Mouse (Mus musculus): ENCODE results near the gene Chd9. TPM values are rescaled to one million over a fixed set of nuclear protein-coding genes. Genes with fewer than 3 reads are reported as not detected.
A peak's percentile ranks its signal among the peaks of the same experiment; 100 is the strongest.

Chd9 gene
- polyA plus RNA-seq, 1 experiment from 2014 or later, result 117 TPM

DNA sequence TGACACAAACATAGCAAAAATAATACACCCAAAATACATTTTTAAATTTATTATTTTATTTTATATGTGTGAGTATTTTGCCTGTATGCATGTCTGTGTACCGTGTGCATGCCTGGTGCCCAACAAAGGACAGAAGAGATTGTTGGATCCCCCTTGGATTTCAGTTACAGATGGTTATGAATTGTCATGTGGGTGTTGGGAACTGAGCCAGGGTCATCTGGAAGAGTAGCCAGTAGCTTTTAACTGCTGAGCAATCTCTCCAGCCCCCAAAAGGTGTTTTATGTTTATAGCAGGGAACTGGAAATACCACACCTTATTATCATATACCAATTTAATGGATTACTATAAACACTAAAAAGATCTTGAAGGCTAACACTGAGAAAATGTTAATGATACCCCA, 106.6 kb downstream of the Chd9 start:
- no peak for ATAC-seq (replicated peaks; ENCODE audit: low FRiP score, low read depth)
- Histone ChIP-seq H3K9ac (ENCODE audit: low read depth, low read length) (no peak overlapping the region), H3K4me1 (replicated peaks; ENCODE audit: insufficient read depth, low read length) (no peaks in the 10 kb centered on the region), H3K9me3 (replicated peaks; ENCODE audit: low read length) (no peaks in the 10 kb centered on the region), H3K27me3 (ENCODE audit: insufficient read depth, low read length) (no peaks in the 10 kb centered on the region), H3K36me3 (ENCODE audit: insufficient read depth, low read length) (no peaks in the 10 kb centered on the region), H3K4me2 (ENCODE audit: low read length) (no peak overlapping the region), H3K4me3 (replicated peaks; ENCODE audit: low read depth, low read length) (no peak overlapping the region), H3K27ac (no peak overlapping the region)
- no peak for DNase-seq (ENCODE audit: low spot score)
- 83% methylated on average over 1 of the region's 1 CpGs for WGBS
- TF ChIP-seq CTCF (IDR thresholded peaks at IDR 0.05; ENCODE audit: low read depth), result no peak

DNA sequence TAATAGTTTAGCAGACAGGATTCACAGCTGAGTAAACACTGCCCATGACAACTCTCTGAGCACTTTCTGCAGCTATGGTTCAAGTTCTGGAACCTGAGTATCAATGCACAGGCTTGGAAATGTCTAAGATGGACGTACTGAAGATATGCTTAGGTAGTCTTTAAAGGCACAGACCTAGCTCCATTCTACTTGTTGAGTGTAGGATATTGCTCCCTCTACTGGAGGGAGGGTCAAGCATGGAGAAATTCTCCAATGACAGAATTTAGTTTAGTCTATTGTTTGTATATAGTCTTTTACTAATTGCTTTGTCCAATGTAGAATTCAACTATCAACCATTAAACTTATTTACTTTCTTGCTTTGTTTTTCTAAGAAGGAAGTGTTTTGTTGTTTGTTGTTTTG, 108.7 kb downstream of the Chd9 start:
- TF ChIP-seq CTCF (IDR thresholded peaks at IDR 0.05; ENCODE audit: low read depth), result peak; percentile 70
- no peaks in the 10 kb centered on the region for H3K36me3 ChIP-seq (ENCODE audit: insufficient read depth, low read length)
- no peaks in the 10 kb centered on the region for H3K4me1 ChIP-seq (replicated peaks; ENCODE audit: insufficient read depth, low read length)
- H3K27me3 ChIP-seq (ENCODE audit: insufficient read depth, low read length), result no peaks in the 10 kb centered on the region
- DNase-seq (ENCODE audit: low spot score), result peak; percentile 71
- no peak for ATAC-seq (replicated peaks; ENCODE audit: low FRiP score, low read depth)
- H3K9ac ChIP-seq (ENCODE audit: low read depth, low read length), result no peak overlapping the region
- no peak overlapping the region for H3K4me3 ChIP-seq (replicated peaks; ENCODE audit: low read depth, low read length)
- H3K27ac ChIP-seq, result no peak overlapping the region
- no peak overlapping the region for H3K4me2 ChIP-seq (ENCODE audit: low read length)
- WGBS, result 22% methylated on average over 1 of the region's 1 CpGs
- H3K9me3 ChIP-seq (replicated peaks; ENCODE audit: low read length), result no peaks in the 10 kb centered on the region

DNA sequence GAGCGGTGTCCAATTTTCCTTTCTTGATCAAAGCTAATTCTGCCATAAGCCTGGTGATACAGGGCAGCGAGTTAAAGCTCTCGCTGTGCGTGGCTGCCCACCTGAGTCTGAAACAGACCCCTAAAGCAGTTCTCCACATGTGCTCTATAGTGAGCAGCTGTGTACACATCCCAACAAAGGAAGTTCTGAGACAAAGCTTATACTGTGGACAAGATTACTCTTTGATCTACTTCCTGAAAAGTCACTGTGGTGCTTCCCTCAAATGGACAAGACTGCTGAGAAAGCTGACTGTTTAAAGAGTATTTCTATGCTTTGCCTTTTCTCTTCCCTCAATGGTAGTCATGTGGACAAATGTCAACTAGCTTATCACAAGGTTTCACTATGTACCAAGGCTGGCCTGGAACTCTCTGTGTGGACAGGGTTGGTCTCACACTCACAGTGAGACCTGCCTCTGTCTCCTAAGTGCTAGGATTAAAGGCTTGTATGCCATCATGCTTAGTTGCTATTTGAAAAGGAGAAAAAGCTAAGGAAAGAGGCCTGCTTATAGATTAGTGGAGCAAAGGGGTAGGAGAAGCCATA, 110.3 kb downstream of the Chd9 start:
- Histone ChIP-seq H3K27ac (no peak overlapping the region), H3K4me3 (replicated peaks; ENCODE audit: low read depth, low read length) (no peak overlapping the region), H3K4me1 (replicated peaks; ENCODE audit: insufficient read depth, low read length) (no peaks in the 10 kb centered on the region), H3K9ac (ENCODE audit: low read depth, low read length) (no peak overlapping the region), H3K9me3 (replicated peaks; ENCODE audit: low read length) (no peaks in the 10 kb centered on the region), H3K4me2 (ENCODE audit: low read length) (no peak overlapping the region), H3K36me3 (ENCODE audit: insufficient read depth, low read length) (no peaks in the 10 kb centered on the region), H3K27me3 (ENCODE audit: insufficient read depth, low read length) (no peaks in the 10 kb centered on the region)
- no peak for TF ChIP-seq CTCF (IDR thresholded peaks at IDR 0.05; ENCODE audit: low read depth)
- DNase-seq (ENCODE audit: low spot score), result no peak
- 66% methylated on average over 4 of the region's 4 CpGs for WGBS
- ATAC-seq (replicated peaks; ENCODE audit: low FRiP score, low read depth), result no peak

DNA sequence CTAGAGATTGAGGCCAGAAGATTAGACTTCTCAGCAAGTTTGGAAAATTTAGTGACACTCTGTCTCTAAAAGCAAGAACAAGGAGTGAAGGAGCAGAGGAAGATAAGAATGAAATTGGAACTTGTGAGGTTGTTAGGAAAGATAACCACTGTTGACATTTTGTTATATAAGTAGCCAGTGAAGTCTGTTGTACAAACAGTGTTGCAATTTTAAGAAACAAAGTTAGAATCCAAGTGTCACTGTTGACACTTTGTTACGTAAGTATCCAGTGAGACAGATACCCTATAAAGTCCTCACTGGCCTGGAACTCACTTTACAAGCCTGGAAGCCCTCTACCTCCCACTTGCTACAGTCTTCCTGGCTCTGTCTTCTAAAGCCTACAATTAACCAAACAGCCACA, 111.7 kb downstream of the Chd9 start:
- no peaks in the 10 kb centered on the region for H3K9me3 ChIP-seq (replicated peaks; ENCODE audit: low read length)
- no peaks in the 10 kb centered on the region for H3K36me3 ChIP-seq (ENCODE audit: insufficient read depth, low read length)
- no peak for TF ChIP-seq CTCF (IDR thresholded peaks at IDR 0.05; ENCODE audit: low read depth)
- DNase-seq (ENCODE audit: low spot score) (no peak), ATAC-seq (replicated peaks; ENCODE audit: low FRiP score, low read depth) (no peak)
- H3K27ac ChIP-seq, result no peak overlapping the region
- no peak overlapping the region for H3K4me3 ChIP-seq (replicated peaks; ENCODE audit: low read depth, low read length)
- H3K27me3 ChIP-seq (ENCODE audit: insufficient read depth, low read length), result no peaks in the 10 kb centered on the region
- no peaks in the 10 kb centered on the region for H3K4me1 ChIP-seq (replicated peaks; ENCODE audit: insufficient read depth, low read length)
- no peak overlapping the region for H3K4me2 ChIP-seq (ENCODE audit: low read length)
- no peak overlapping the region for H3K9ac ChIP-seq (ENCODE audit: low read depth, low read length)
- 90% methylated on average over 1 of the region's 1 CpGs for WGBS

DNA sequence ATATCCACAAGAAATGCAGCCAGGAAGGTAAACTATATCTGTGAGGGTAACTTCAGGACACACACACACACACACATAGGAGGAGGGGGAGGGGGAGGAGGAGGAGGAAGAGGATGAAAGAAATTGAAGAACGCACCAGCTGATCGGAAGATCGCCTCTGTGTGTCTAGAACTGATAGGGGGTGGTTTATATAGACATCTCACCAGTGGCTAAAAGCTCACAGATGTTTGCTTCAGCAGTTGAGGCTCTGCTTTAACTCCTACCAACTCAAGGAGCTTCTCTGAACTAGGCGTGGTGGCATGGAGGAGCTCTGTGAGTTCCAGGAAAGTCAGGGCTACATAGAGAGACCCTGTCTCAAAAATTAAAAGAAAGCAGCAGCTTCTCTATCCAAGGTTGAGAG, 115.6 kb downstream of the Chd9 start:
- H3K4me3 ChIP-seq (replicated peaks; ENCODE audit: low read depth, low read length), result no peak overlapping the region
- H3K36me3 ChIP-seq (ENCODE audit: insufficient read depth, low read length), result no peaks in the 10 kb centered on the region
- no peak for TF ChIP-seq CTCF (IDR thresholded peaks at IDR 0.05; ENCODE audit: low read depth)
- no peak overlapping the region for H3K4me2 ChIP-seq (ENCODE audit: low read length)
- 74% methylated on average over 4 of the region's 4 CpGs for WGBS
- H3K27ac ChIP-seq, result no peak overlapping the region
- DNase-seq (ENCODE audit: low spot score) (no peak), ATAC-seq (replicated peaks; ENCODE audit: low FRiP score, low read depth) (no peak)
- no peaks in the 10 kb centered on the region for H3K9me3 ChIP-seq (replicated peaks; ENCODE audit: low read length)
- H3K4me1 ChIP-seq (replicated peaks; ENCODE audit: insufficient read depth, low read length), result no peaks in the 10 kb centered on the region
- H3K27me3 ChIP-seq (ENCODE audit: insufficient read depth, low read length), result no peaks in the 10 kb centered on the region
- no peak overlapping the region for H3K9ac ChIP-seq (ENCODE audit: low read depth, low read length)

DNA sequence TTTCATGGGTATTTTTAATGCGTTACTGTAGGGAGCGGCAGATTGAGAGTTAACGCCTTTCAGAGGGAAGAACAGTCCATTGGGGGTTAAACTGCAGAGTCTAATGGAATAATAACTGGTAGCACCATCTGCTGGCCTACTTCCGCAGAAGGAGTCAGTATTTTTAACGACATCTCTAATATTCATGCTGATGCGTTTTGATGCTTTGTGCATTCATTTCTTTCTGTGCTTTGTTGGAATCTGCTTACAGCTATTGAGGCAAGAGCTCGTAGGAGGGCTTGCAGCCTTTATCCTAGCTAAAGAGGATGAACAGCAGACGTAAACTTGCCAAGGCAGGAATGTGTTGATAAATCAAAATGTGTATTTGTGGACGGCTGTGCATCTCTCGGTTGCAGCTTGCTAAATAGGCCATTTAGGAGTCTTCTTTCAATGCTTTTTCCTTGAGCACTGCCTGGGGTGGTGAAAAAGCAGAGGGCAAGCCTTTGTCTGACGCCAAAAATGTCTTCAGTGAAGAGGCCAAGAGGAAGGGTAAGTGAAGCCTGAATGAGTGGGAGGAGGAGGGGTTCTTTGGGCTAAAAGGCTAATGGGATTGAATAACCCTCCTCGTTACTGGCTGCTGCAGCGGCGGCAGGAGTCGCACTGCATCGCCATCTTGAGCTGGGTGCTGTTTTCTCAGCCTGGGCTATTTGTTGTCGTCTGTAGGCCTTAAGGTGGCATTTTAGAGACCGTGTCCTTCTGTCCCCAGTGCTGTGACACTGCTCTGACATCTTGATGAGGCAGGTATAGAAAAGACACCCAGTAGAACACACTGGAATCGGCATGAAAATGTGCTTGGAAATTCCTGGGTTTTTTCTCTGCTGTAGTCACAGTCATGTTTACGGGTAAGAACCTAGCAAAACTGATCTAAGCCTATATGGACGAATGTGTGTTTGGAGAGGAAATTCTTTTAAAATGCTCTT, 126.9 kb downstream of the Chd9 start:
- DNase-seq (ENCODE audit: low spot score) (peak; percentile 96), ATAC-seq (replicated peaks; ENCODE audit: low FRiP score, low read depth) (peak; percentile 95)
- peak overlapping the region; percentile 54 for H3K4me3 ChIP-seq (replicated peaks; ENCODE audit: low read depth, low read length)
- H3K4me1 ChIP-seq (replicated peaks; ENCODE audit: insufficient read depth, low read length), result peaks cover 7% of the 10 kb centered on the region; the same call in 1 of the 2 replicates
- peak overlapping the region; percentile 73 for H3K9ac ChIP-seq (ENCODE audit: low read depth, low read length)
- no peaks in the 10 kb centered on the region for H3K36me3 ChIP-seq (ENCODE audit: insufficient read depth, low read length)
- WGBS, result under 1% methylated on average over 21 of the region's 21 CpGs
- peak; percentile 79 for TF ChIP-seq CTCF (IDR thresholded peaks at IDR 0.05; ENCODE audit: low read depth)
- peak overlapping the region; percentile 60 for H3K4me2 ChIP-seq (ENCODE audit: low read length)
- no peaks in the 10 kb centered on the region for H3K9me3 ChIP-seq (replicated peaks; ENCODE audit: low read length)
- H3K27ac ChIP-seq, result peak overlapping the region; percentile 99
- no peaks in the 10 kb centered on the region for H3K27me3 ChIP-seq (ENCODE audit: insufficient read depth, low read length)

All from kidney, postnatal 0 days (tissue).